Mouse (Mus musculus): Measurements from ENCODE around the gene Car6. TPM values are rescaled to one million over a fixed set of nuclear protein-coding genes. Genes with fewer than 3 reads are reported as not detected.

Car6 gene
- total RNA-seq (2021), result under 1 TPM; 0.27 to 0.54 TPM
- long read RNA-seq, experiment 1, result 0 reads
- long read RNA-seq, experiment 2, result 0 reads

DNA sequence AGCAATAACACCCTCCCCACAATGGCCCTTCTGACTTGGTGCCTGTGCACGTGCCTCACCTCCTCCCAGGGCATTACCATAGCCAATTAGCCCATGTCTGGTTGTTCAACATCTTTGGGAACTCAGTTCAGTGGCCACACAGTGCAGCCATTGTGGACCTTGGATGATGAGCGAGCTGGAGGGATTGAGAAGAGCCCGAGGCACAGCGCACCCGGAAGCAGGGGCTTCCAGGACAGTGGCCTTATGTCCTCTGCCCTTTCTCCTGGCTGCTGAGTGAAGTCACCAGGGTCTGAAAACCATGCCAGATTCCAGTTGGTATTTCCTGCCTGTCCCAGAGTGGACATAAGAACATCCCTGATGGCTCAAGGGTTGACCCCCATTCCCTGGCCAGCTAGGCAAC lies at the start of gene Car6:
Car6 (minus strand) TSS at position 101 of the 400 bp plus-strand sequence.
- DNase-seq, result no peak

DNA sequence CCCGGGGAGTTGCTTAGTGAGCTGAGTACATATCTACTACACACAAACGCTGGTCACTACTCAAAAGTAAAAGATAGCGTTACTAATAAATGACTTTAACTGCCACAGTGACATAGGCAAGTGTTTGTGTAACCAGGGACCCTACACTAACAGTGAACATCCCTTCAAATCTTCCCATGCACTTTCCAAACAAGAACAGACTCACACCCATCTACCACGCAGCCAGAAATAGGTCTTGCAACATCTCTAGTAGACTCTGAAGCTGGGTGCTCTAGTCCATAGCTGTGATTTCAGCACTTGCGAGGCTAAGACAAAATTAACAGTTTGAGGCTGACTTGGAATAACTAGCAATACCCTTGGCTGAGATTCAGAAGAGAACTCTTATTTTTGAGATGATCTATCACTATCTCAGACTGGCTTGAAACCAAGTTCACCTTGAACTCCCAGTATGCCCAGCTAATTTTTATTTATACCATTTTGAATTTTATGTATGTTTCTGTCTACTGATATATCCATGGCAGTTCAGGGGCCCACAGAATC lies 48.7 kb upstream of the Car6 start:
- no peak for DNase-seq

DNA sequence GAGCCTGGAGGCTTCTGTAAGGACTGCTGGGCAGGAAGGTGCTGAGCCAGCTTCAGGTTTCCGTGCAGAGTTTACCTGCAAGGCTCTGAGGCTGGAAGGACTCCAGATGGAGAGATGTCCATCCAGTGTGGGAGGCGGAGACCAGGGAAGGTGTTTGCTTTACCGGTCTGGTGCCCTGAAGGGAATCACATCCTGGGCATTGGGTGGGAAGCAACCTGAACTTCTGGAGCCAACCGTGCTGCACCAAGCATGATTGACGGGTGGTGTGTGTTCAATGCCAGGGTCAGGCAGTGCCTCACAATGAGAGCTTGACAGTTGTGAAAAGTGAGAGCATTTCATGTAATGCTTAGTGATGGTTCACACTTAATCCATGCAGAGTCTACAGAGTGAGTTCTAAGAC lies 47.8 kb upstream of the Car6 start:
- DNase-seq, result no peak

DNA sequence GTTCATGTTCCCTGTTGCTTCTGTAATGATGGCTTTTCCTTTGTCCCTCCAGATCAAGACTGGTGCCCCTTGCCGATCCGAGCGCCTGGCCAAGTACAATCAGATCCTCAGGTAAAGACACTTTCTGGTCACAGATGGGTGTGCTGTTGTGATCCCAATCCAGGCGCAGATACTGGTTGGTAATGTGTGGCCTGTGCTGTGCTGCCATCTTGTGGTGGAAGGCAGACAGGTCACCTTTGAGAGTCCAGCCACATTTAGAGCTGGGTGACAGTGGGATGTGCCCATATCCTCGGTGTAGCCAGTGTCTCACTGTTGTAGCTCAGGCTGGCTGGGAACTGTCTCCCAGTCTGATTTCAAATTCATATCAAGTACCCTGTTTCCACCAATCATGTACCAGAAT lies 46.9 kb upstream of the Car6 start:
- peak; percentile 79 for DNase-seq

DNA sequence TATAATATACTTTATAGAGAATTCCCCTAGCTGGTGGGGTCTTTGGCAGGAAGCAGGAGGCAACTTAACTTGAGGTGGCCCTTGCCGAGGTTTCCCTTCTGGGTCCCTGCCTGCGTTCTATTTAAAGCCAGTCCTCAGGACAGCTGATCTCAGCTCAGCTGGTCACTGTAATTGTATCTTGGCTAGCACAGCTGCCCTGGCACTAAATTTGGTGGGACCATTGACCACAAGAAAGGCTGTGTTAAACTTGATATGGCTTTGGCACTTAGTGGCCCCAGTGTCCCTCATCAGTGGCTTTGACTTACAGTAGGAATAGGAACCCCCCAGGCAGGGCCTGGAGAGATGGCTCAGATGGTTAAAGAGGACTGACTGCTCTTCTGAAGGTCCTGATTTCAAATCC lies 44.7 kb upstream of the Car6 start:
- DNase-seq, result no peak

DNA sequence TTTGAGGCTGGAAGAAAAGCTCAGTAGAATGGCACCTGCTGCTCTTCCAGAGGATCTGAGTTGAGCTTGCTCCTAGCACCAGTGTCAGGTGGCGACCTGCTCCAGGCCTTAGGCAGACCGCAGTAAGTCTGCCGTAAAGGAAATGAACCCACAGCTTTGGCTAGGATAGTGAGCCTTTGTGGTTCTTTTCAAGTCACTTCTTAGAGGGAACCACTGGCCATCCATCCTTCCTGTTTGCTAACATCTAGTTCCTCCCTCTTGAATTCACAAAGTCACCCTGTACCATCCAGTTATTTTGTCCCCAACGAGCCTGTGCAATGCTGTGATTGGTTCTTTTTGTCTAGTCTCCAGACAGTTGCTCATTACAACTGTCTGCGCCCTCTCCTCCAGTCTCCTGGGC lies 41.6 kb upstream of the Car6 start:
- DNase-seq, result no peak

DNA sequence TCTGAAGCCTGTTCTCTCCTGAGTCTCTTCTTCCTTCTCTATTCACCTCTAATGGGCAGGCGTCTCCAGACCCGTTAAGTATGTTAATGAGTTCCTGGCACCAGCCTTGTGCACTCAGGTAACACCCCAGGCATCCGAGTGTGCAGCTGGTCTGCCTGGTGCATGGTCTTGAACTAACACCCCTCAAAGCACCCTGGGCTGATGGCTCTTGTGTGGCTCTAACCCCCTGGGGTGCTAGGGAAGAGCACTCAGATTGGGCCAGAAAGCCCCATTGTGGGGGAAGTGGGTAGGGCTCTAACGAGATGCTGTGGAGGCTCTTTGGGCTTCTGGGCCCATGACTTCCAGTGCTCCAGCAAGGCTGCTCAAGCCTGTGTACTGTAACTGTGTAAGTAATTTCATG lies 40.6 kb upstream of the Car6 start:
- no peak for DNase-seq

DNA sequence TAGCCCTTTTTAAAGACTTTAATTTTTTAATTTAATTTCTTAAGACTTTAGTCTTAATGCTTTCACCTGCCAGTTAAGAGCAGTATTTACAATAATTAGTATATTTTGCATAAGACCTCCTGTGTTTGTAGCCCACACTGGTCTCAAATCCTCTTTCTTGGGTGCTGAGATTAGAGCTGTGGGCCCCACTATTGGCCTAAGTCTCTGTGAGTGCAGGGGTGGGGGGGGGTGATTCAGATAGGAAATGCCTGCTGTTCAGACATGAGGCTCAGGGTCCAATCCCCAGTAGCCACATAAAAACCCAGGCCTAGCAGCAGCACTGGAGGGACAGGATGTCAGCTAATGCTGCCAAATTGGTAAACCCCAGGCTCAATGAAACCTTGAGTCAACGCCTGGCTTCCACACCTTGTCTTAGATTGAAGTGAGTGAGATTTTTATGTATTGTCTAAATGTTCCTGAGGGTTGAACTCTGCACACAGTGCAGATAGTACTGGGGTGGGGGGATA lies 39.3 kb upstream of the Car6 start:
- no peak for DNase-seq

DNA sequence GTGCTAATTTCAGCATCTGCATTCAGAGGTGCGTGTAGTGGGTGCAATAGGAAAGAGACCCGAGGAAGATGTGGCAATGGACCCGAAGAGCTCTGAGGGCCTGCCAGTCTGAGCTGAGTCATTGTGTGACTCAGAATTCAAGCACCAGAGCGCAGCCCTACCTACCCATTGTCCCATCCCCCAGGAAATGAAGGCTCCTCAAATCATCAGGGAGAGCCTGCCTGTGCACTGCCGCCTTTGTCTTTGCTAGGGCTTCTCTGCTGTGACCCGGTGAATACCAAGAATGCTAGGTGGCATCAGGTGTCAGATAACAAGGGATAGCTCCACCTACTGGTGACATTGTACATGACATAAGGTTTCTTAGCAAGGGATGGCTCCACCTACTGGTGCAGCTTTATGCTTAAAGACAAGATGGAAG lies 38.8 kb upstream of the Car6 start:
- peak; percentile 76 for DNase-seq

DNA sequence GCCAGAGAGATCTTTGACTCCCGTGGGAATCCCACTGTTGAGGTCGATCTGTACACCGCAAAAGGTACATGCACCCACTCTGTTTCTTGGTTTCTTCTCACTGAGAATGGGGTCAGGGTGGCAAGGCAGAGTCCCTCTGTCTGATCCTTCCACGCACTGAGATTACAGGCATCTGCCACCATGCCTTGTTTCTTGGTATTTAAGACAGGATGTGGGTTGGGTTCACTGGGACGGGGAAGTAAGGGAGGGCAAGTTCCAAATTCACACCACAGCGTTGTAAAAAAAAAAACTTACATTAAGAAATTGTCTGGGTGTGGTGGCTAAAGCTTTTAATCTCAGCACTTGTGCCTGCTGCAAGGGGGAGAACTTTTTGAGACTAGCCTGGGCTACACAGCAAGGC lies 38.4 kb upstream of the Car6 start:
- no peak for DNase-seq

DNA sequence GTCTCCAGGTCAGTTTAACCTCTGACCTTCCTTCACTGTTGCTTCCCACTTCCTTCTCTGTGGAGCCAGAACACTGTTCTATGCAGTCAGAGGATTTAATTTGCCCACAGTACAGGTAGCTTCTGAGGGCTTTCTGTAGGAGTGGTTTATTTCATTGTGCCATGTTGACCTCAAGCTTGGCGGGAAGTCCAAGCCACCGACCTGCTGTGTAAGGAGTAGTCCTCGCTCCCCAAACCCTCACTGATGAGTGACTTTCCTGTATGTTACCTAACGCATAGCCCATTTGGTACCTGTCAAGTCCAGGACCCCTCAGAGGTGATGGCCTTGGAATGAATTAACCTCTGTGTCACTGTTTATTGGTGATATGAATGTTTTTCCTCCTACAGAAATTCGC lies 38.0 kb upstream of the Car6 start:
- DNase-seq, result no peak

DNA sequence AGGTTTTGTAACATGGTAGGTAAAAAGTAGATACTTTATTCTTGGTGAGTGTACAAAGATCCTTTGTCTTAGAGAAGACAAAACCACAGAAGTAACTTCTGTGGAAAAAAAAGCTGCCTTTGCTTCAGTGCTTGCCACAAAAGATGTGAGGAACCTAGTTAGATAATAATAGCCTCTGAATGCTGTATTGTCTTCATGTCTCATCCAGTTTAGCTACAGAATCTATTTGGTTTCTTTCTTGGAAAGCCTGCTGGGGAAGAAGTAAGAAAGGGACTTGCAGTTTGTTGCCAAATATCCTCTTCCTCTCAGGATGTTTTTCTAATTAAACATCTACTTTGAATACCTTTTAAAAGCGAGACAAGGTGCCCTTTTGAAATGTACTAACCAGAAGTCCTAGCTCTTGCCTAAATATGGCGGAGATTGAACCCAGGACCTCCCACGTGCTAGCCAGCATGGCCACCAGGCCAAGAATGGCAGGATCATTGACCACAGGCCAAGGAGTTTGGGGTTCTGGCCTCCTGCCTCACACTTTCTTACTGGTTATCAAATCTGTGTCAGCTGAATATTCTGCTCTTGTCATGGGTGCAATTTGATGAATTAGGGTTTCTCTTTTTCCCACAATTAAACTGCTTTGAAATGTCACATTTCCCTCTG lies 37.4 kb upstream of the Car6 start:
- peak; percentile 43 for DNase-seq

DNA sequence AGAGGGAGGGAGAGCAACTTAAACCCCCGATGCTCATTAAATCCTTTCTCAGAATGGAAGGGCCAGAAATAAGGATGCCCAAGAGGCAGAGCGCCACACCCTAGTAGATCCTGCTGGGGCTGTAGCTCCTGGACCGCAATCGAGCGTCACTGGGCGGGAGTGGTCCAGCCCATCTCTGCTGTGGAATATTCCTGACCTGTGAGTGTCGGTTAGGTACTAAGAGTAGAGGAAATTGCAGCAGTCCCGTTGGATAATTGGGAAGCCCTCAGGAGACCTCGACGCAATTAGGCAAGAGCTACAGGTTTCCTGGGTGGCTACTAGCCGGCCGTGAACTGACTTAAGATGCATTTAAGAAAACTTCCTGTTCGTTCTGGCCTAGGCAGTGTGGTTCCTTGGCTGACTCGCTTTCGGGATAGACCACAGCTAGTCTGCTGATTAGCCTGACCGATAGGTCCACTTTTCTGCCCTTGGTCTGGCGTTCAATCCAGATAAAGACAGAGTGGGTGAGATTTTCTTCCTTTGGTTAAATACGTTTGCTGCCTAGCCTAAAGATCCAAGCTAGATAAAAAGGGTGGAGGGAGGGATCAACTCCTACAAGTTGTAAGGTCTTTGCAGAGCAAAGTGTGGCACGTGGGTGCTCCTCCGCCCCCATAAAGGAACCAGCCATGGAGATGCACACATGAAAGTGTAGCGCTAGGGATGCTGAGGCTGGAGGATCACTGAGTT lies 36.7 kb upstream of the Car6 start:
- DNase-seq, result peak; percentile 54

DNA sequence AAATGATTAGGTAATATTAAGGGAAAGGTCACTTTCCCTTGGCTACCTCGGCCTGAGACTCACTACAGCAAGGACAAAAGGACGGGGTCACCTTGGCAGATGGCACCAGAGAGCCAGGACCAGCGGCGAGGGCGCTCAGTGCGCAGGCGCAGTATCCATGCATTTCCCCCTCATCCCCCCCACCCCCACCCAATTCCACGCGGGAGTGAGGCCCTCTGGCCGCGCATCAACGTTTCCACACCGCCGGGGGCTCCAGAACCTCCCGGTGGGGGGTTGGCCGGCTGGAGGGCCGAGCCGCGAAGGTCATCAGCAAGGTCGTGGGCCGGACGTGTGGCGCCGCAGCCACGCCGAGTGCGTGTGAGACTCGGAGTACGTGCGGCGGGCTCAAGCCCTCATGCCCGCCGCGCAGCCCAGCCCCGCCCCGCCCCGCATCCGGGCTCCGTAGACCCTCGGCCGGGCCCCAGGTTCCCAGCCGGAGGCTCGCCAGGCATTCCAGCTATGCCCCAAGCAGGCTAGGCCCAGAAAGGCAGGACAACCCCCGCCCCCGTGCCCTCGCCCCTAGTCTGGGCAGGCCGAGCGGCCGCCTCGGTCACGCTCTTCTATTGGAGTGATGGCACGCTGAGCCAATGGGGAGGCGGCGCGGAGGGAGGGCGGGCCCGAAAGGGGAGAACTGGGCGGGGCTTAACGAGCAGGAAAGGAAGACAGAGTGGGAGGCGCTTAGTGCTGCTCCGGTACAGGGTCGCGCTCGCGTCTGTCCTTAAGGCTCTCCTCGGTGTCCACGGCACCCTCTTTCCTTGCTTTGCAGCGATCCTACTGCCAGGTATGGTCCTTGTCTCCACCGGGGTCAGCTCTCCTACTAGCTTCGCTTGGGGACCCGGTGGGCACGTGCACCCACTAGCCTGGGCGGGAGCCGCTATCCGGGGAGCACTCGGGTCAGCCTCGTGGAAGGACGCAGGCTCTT lies 35.7 kb upstream of the Car6 start, which contains the start of gene Eno1:
Eno1 (plus strand) TSS at position 201 of the 961 bp plus-strand sequence.
- peak; percentile 99 for DNase-seq

DNA sequence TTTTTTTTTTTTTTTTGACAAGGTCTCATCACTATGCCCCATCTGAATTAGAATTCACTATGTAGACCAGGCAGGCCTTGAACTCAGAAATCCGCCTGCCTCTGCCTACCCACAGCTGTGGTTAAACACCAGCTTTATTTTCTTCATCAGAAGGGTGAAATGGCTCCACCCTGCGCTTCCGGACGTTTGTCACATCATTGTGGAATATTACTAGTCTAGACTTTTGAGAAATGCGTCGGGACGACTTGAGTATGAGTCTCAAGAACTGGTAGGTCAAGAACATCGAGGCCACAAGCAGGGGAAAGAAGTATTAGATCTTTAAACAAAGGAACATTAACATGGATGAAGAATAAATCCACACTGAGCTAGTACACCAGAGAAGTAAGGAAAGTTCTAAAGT lies 34.9 kb upstream of the Car6 start:
- no peak for DNase-seq

DNA sequence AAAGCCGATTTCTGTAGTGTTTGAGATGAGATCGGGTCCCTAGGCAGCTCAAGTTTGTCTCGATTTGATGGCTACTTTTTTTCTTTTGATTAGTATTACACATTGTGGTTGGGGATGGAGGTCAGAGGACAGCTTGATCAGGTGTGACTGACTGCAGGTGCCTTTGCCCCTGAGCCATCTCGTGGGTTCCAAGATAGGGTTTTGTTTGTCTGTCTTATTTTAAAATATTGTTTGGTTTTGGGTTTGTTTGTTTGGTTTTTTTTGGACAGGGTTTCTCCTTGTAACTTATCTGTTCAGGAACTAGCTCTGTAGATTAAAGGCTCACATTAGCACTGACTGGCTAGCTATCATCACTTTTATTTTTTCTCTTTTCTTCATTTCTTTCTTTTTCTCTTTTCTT lies 34.5 kb upstream of the Car6 start:
- DNase-seq, result no peak

DNA sequence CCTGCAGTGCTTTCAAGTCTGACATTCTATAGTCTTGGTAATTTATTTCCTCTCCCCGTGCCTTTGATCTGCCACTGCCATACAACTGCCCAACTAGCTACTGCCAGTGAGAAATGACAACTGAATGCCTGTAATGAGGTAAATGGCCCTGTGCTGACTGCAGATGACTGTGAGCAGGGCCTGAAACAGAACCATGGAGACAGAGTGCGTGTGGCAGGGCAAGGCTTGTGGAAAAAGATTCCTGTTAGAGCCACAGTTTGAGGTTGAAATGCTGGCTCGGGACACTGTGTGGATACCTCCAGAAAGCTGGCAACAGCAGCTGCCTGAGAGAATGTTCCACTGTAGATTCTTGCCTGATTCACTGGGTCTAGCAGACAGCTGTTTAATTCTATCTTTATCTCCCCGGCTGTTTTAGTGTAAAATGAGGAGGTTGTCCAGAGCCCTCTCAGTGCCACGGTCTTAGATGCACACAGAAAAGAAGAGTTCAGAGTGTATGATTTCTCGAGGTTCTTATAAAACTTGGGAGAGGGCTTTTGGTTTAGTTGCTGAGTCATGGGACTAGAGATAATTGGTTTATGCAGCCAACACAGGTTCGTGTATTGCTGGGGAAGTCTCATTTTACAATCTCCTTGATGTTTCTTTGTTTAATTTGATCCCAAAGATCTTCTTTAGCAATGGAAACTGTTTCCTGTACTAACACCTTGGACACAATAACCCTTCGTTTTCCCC lies 33.6 kb upstream of the Car6 start:
- no peak for DNase-seq

DNA sequence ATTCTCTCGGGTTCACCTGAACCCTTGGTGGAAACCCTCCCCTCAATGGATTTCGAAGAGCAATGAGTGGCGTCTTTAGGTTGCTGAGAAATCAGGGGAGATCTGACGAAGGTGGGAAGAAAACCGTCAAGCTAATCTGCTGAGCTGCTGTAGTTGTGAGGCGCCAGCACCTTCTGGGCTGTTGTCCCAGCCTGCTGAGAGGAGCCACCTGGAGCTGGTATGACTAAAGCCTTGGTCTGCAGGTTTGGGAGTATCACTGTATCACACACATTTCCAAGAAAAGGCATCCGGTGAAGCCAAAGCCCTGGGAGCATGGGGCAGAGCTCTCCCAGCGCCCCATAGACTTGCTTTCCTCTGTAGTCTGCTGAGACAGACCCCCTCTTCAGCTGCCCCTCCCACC lies 30.7 kb upstream of the Car6 start:
- DNase-seq, result no peak

DNA sequence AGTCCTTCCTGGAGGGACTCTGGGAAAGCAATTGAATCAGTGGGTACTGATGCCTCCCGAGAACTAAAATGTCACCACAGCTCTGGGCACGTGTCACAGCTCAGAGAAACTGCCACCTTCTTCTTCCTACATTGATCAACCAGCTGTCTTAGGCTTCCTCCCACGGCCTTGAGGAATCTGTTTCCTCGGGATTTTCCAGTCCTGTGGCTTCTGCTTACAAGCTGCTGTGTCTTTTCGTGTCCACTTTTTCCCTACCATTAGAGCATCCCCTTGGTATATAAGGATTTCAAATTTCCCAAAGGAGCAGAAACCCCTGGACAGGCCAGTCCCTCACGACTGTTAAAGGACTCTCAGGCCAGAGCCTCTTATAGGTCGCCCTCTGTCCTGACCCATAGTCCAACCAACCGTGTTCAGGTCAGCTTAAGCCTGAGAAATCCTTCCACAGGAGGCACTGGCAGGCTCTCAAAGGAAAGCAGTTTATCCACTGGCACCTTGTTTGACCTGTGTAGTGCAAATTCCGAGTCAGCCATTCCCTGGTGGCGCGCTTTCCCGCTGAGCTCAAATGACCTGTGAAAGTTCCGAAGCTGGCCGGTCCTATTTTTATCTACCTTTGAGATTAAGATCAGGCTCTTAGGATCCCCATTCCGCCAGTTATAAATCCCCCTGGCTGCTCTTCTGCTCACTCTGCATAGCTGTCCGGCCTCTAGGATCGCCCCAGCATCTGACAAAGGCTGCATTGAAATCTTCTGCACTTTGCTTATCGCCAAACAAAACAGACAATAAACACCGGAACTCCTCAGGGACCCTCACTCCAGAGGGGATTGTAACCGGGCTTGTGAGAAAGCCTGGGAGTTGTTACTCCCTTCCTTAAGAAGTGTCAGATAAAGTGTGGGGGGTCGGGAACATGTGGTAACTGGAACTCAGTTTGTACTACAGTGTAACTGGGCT lies 29.6 kb upstream of the Car6 start:
- peak; percentile 52 for DNase-seq

DNA sequence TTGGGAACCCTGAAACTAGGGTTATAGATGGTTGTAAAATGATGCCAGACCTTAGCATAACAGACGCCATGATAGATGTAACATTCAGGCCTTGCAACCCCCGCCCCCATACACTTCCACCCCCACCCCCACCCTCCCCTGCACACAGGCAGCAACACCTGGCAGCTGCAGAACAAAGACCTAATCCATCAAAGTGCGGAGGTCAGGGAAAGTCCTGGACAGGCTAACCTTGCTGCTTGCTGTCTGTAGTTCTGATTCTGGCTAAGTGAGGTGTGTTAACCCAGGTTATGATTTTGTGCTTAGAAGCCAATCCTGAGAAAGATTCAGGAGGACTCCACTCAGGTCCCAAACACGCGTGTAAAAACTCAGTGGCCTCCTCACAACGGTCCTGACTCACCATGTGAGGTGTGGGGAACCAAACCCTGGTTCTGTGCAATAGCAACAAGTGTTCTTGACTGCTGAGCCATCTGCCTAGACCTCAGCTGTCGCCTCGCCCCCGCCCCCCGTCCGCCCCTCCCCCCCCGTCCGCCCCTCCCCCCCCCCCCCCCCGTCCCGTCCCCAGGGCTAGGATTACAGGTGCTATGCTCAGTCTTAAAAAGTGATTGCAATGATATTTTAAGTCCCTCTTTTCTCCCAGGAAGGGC lies 28.7 kb upstream of the Car6 start:
- no peak for DNase-seq

Measured in adrenal gland, postnatal 10 days (tissue).